Mouse (Mus musculus): Measurements from ENCODE around the gene Elf2. TPM values are rescaled to one million over a fixed set of nuclear protein-coding genes. Genes with fewer than 3 reads are reported as not detected.

Gene Elf2
- polyA plus RNA-seq, 1 experiment from 2014 or later: 28.1 TPM

DNA sequence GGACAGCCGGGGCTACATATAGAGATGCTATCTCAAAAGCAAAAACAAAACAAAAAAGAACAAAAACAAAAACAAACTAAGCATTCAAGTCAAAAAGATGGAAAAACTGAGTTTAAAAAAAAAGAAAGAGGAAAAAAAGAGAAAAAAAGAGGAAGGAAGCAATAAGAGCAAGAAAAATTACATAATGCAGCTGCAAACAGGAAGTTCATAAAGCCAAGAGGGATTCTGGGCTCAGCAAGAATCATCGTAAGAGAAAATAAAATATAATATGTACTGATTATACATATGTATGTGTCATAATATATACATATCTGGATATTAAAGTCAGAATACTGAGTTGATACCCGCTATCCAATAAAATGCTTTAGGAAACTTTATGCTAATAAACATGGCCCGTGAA lies 58.7 kb downstream of the Elf2 start:
- Histone ChIP-seq H3K9ac (replicated peaks; ENCODE audit: low read depth, low read length) (no peak overlapping the region), H3K4me3 (ENCODE audit: low read depth, low read length) (no peak overlapping the region), H3K4me2 (ENCODE audit: low read depth, low read length) (no peak overlapping the region), H3K9me3 (ENCODE audit: control insufficient read depth, low read length) (no peaks in the 10 kb centered on the region), H3K4me1 (ENCODE audit: control insufficient read depth, insufficient read depth, low read length) (0 out of 2 replicates have a peak, but pooled peaks cover 4% of the 10 kb centered on the region), H3K27me3 (ENCODE audit: control insufficient read depth, insufficient read depth, low read length) (no peaks in the 10 kb centered on the region), H3K36me3 (ENCODE audit: control insufficient read depth, insufficient read depth, low read length) (no peaks in the 10 kb centered on the region), H3K27ac (ENCODE audit: low read depth, low read length) (no peak overlapping the region)
- 96% methylated on average over 4 of the region's 4 CpGs for WGBS
- ATAC-seq (ENCODE audit: low read depth): no peak

DNA sequence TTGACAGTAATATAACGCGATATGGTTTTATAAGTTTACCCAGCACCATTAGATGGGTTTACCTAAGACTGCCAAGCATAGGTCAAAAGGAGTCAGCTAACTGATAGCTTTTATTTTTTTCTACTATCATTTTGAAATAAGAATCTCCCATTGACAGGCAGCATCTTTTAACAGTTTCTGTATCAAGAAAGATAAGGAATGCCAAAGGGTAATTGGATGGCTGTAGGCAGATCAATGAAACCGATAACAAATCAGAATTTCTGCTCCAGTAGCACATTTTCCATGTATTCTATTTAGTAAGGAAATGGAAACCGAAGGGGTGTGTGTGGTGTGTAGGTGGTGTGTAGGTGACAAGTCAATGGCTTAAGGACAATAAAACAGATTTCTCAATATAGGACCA lies 62.0 kb downstream of the Elf2 start:
- Histone ChIP-seq H3K4me2 (ENCODE audit: low read depth, low read length) (no peak overlapping the region), H3K27me3 (ENCODE audit: control insufficient read depth, insufficient read depth, low read length) (no peaks in the 10 kb centered on the region), H3K9ac (replicated peaks; ENCODE audit: low read depth, low read length) (no peak overlapping the region), H3K4me1 (ENCODE audit: control insufficient read depth, insufficient read depth, low read length) (peaks cover 9% of the 10 kb centered on the region; the same call in 1 of the 2 replicates), H3K36me3 (ENCODE audit: control insufficient read depth, insufficient read depth, low read length) (no peaks in the 10 kb centered on the region), H3K9me3 (ENCODE audit: control insufficient read depth, low read length) (no peaks in the 10 kb centered on the region), H3K4me3 (ENCODE audit: low read depth, low read length) (no peak overlapping the region), H3K27ac (ENCODE audit: low read depth, low read length) (no peak overlapping the region)
- WGBS: 71% methylated on average over 4 of the region's 4 CpGs
- no peak for ATAC-seq (ENCODE audit: low read depth)

DNA sequence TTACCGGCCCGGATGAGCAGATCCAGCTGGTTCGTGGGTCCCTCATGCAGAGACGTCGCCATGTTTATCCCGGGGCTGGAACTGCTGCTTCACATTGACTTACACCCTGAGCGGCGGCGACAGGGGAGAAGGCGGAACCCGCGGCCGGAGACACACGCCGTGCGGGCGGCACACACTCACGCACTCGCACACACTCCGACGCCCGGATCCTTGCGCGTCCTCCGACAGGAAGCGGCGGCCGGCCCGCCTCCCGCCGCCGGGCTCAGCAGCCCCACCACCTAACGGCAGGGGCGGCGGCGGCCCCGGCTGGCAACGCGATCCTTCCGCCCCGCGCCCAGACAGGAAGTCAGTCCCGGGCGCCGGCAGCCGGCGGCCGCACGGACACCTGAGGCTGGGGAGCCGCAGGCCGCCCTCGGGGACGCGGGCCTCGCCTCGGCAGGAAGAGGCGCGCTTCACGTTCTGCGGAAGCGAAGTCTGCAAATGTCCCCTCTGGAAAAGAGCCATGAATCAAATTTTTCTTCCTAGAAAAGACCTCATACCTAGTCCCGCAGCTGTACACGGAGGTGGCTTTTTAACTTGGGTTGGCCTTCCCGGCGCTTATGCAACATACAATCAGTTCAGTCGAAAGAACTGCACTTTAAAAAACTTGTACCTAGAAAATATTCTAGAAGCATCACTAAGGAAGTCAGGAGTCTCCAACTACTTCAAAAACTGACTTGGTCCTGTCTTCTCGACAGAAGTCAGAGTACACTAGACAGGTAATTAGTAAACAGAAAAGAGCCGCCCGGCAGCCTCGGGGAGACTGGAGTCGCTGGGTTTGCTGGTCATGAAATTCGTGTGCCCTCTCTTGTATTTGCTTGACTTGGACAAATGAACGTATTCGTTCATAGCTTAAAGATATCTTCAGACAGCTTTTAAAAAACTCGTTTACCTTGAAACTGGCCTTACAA lies 63.0 kb downstream of the Elf2 start:
- ATAC-seq (ENCODE audit: low read depth): peak; percentile 62
- Histone ChIP-seq H3K9ac (replicated peaks; ENCODE audit: low read depth, low read length) (peak overlapping the region; percentile 64), H3K27me3 (ENCODE audit: control insufficient read depth, insufficient read depth, low read length) (no peaks in the 10 kb centered on the region), H3K27ac (ENCODE audit: low read depth, low read length) (peak overlapping the region; percentile 90), H3K4me2 (ENCODE audit: low read depth, low read length) (peak overlapping the region; percentile 78), H3K36me3 (ENCODE audit: control insufficient read depth, insufficient read depth, low read length) (no peaks in the 10 kb centered on the region), H3K9me3 (ENCODE audit: control insufficient read depth, low read length) (no peaks in the 10 kb centered on the region), H3K4me1 (ENCODE audit: control insufficient read depth, insufficient read depth, low read length) (peaks cover 9% of the 10 kb centered on the region; the same call in 1 of the 2 replicates), H3K4me3 (ENCODE audit: low read depth, low read length) (peak overlapping the region; percentile 99)
- WGBS: under 1% methylated on average over 74 of the region's 75 CpGs

DNA sequence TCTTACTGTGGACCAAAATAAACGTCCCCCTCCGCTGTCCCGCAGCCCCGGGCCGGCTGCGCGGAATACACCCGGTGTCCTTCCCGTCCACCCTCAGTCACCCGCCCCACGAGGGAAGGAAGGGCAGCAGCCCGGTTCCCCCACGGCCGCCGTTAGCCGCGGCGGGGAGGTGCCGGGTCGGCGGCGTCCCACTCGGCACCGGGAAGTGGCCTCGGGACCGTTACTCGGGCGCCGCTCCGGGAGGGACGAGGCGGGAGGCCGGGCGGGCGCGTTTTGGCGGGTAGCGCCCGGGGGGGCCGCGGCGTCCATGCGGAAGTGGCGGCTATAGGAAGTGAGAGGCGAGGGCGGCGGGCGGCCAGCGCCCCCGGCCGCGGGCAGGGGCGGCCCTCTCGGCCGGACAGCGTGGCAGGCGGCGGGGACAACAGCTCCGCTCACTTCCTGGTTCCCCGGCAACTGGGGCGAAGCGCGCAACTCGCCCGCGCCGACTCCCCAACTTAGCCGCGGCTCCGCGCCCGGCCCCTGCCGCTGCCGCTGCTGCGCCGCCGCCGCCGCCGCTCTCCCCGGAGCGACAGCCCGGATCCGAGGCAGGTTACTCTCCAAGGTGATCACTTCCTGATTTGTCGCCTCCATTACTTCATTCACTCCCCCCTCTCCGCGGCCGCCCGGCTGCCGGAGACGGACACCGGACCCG lies 63.9 kb downstream of the Elf2 start:
- Histone ChIP-seq H3K4me1 (ENCODE audit: control insufficient read depth, insufficient read depth, low read length) (peaks cover 9% of the 10 kb centered on the region; the same call in 1 of the 2 replicates), H3K4me3 (ENCODE audit: low read depth, low read length) (peak overlapping the region; percentile 99), H3K9me3 (ENCODE audit: control insufficient read depth, low read length) (no peaks in the 10 kb centered on the region), H3K27ac (ENCODE audit: low read depth, low read length) (peak overlapping the region; percentile 90), H3K36me3 (ENCODE audit: control insufficient read depth, insufficient read depth, low read length) (no peaks in the 10 kb centered on the region), H3K27me3 (ENCODE audit: control insufficient read depth, insufficient read depth, low read length) (no peaks in the 10 kb centered on the region), H3K9ac (replicated peaks; ENCODE audit: low read depth, low read length) (peak overlapping the region; percentile 64), H3K4me2 (ENCODE audit: low read depth, low read length) (peak overlapping the region; percentile 78)
- peak; percentile 30 for ATAC-seq (ENCODE audit: low read depth)
- under 1% methylated on average over 44 of the region's 93 CpGs for WGBS

DNA sequence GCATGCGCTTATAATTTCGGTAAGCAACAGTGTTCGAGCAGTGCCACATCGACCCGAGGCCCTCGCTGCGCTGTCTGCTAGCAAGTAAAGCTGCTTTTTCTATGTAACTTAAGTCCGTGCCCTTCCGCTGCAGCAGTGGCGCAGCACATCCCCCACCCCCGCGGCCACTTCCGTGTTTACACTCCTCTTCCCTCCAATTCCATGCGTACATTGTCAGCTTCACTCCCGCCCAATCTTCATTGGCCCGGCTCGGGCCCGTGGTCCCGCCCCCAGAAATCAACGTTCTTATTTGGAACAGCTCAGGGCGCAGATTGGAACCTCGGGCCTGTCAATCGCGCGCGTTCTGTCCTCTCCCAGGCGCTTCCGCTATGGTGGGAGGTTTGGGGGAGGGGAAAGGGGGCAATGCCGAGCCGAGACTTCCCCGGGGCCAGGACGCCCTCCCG lies 64.5 kb downstream of the Elf2 start:
- under 1% methylated on average over 33 of the region's 33 CpGs for WGBS
- Histone ChIP-seq H3K4me1 (ENCODE audit: control insufficient read depth, insufficient read depth, low read length) (peaks cover 9% of the 10 kb centered on the region; the same call in 1 of the 2 replicates), H3K36me3 (ENCODE audit: control insufficient read depth, insufficient read depth, low read length) (no peaks in the 10 kb centered on the region), H3K9me3 (ENCODE audit: control insufficient read depth, low read length) (no peaks in the 10 kb centered on the region), H3K27ac (ENCODE audit: low read depth, low read length) (peak overlapping the region; percentile 90), H3K9ac (replicated peaks; ENCODE audit: low read depth, low read length) (peak overlapping the region; percentile 64), H3K27me3 (ENCODE audit: control insufficient read depth, insufficient read depth, low read length) (no peaks in the 10 kb centered on the region), H3K4me2 (ENCODE audit: low read depth, low read length) (peak overlapping the region; percentile 78), H3K4me3 (ENCODE audit: low read depth, low read length) (peak overlapping the region; percentile 99)
- peak; percentile 99 for ATAC-seq (ENCODE audit: low read depth)

DNA sequence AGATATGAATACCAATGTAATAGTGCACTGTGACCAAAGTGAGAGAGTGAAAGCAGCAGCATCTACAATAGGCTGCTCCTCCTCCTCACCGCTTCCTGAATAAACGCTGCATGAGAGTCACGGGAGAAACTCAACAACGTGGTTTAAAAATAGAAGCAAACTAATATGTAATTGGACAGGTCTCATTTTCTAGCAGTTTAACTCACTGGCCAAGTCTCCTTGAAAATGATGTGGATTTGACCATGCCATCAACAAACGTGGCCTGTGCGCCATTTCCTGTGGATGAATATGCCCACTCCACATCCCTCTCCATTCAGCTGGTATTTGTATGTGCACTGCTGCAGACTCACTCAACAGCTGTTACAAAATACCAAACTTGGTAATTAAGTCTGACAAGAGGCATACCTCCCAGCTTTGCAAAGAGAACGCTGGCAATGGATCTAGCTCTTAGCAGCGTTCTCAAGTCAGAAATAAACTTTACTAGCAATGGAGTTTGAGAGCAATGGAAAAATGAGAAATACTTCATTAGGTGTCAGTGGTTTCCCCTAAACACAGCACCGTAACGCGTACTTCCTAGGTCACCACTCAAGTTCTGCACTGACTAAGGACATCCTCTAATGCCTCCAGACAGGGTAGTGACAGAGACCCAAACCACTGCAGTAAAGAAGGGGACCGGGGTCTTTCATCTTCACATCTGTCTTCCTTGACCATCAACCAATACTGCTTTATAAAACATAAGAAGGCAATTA lies 70.2 kb downstream of the Elf2 start:
- Histone ChIP-seq H3K27ac (ENCODE audit: low read depth, low read length) (no peak overlapping the region), H3K9me3 (ENCODE audit: control insufficient read depth, low read length) (no peaks in the 10 kb centered on the region), H3K4me1 (ENCODE audit: control insufficient read depth, insufficient read depth, low read length) (peaks cover 2% of the 10 kb centered on the region; the same call in 1 of the 2 replicates), H3K36me3 (ENCODE audit: control insufficient read depth, insufficient read depth, low read length) (no peaks in the 10 kb centered on the region), H3K4me2 (ENCODE audit: low read depth, low read length) (no peak overlapping the region), H3K4me3 (ENCODE audit: low read depth, low read length) (no peak overlapping the region), H3K9ac (replicated peaks; ENCODE audit: low read depth, low read length) (no peak overlapping the region), H3K27me3 (ENCODE audit: control insufficient read depth, insufficient read depth, low read length) (no peaks in the 10 kb centered on the region)
- ATAC-seq (ENCODE audit: low read depth): no peak
- WGBS: 87% methylated on average over 12 of the region's 12 CpGs

DNA sequence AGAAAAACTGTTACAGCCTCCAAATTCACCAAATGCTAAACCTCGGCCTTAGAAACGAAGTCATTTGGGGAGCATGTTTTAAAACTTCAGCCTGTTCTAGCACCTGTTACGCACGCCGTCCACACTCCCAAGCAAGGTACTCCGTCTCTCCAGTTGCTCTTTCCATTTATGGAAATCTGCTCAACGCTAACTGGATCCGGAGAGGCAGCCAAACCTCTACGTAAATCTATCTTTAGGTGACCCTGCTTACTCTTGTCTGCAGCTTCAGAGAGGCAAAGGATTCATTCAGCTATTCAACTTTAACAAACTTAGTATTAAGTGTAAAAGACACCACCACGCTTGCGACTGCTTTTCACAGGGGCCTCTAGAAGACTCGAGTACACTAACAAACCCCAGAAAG lies 72.0 kb downstream of the Elf2 start:
- Histone ChIP-seq H3K27ac (ENCODE audit: low read depth, low read length) (no peak overlapping the region), H3K36me3 (ENCODE audit: control insufficient read depth, insufficient read depth, low read length) (peaks cover 3% of the 10 kb centered on the region), H3K27me3 (ENCODE audit: control insufficient read depth, insufficient read depth, low read length) (no peaks in the 10 kb centered on the region), H3K4me2 (ENCODE audit: low read depth, low read length) (no peak overlapping the region), H3K4me3 (ENCODE audit: low read depth, low read length) (no peak overlapping the region), H3K4me1 (ENCODE audit: control insufficient read depth, insufficient read depth, low read length) (no peaks in the 10 kb centered on the region), H3K9me3 (ENCODE audit: control insufficient read depth, low read length) (no peaks in the 10 kb centered on the region), H3K9ac (replicated peaks; ENCODE audit: low read depth, low read length) (no peak overlapping the region)
- ATAC-seq (ENCODE audit: low read depth): no peak
- WGBS: 85% methylated on average over 12 of the region's 12 CpGs

DNA sequence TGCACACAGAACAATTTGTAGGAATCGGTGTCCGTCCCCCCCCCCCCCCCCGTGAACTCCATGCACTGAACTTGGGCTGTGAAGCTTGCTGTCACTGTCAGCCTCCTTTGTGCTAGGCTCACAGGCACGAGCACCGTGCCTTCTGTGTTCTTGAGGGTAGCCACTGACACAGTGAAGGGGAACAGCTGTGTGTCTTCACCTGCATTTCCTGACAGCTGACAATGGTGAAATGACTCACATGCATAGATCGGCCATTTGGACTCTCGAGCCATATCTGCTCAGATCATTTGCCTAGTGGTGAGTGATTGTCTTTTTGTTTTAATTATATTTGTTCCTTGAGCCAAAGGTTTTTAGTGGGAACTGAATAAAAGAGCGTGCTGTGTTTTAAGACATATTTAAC lies 77.5 kb downstream of the Elf2 start:
- 91% methylated on average over 8 of the region's 8 CpGs for WGBS
- H3K36me3 ChIP-seq (ENCODE audit: control insufficient read depth, insufficient read depth, low read length): peaks cover 20% of the 10 kb centered on the region
- no peak for ATAC-seq (ENCODE audit: low read depth)

More for the DNA sequence above, 77.5 kb downstream of the Elf2 start:
- Histone ChIP-seq H3K9ac (replicated peaks; ENCODE audit: low read depth, low read length) (no peak overlapping the region), H3K4me2 (ENCODE audit: low read depth, low read length) (no peak overlapping the region), H3K27ac (ENCODE audit: low read depth, low read length) (no peak overlapping the region), H3K4me1 (ENCODE audit: control insufficient read depth, insufficient read depth, low read length) (no peaks in the 10 kb centered on the region), H3K9me3 (ENCODE audit: control insufficient read depth, low read length) (no peaks in the 10 kb centered on the region), H3K4me3 (ENCODE audit: low read depth, low read length) (no peak overlapping the region), H3K27me3 (ENCODE audit: control insufficient read depth, insufficient read depth, low read length) (no peaks in the 10 kb centered on the region)
